Mouse (Mus musculus) embryonic fibroblast, embryonic 13.5 days (primary cell): ENCODE results near the gene Nudt15.

ENCODE experiments used
- CTCF ChIP-seq: IDR thresholded peaks from 2 replicates; pipeline ENCODE4 v1.5.1; 2011; ENCODE audit warnings: mild to moderate bottlenecking, control low read depth, low read length, moderate library complexity, borderline replicate concordance; ENCODE audit not compliant: insufficient read depth
- POLR2A ChIP-seq: IDR thresholded peaks from 2 replicates; pipeline ENCODE4 v1.6.1; 2011; ENCODE audit warnings: low read depth, mild to moderate bottlenecking, control low read depth, low read length, moderate library complexity

- no peak for TF ChIP-seq CTCF
- no peak for TF ChIP-seq POLR2A
Observed at GRCm38 (mm10) chr14:73483516-73484229, 64.4 kb downstream of the Nudt15 start.
